Mouse (Mus musculus): ENCODE measurements around the gene Syne1. TPM values are rescaled to one million over a fixed set of nuclear protein-coding genes. Genes with fewer than 3 reads are reported as not detected.

Gene Syne1
- polyA plus RNA-seq, 1 experiment from 2014 or later, result 3.6 TPM

DNA sequence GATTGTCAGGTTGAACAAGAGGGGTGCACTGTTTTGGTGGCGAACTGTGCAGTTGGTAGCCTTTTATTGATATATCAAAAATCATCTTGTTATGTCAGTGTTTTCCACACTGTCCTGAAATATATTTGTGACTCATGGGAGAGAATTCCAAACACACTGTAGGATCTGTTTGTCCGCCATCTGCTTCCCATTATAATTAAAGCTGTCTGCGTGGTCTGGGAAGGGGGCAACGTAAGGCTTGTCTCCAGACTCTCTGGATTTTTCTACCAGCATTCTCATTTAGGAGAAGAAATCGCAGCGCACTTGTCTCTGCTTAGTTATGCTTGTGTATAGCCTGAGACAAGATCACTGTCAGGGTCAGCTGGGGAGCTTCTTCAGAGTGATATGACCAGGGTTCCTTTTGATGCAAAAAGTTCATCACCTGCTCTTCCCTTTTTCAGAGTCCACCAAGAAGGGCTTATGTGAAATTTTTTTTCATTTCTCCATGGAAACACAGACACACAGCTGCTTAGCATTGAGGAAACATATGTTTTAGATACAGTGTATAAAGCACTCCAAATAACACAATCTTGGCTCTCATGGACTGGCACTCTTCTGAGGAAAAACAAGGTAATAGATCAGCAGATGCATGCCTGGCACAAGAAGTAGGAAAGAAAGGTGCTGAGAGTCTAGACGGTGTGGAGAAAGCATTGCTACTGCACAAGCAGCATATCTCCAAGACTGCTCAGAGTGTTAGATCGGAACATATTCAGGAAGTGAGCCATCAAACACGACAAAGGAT is 316.4 kb downstream of the Syne1 start:
- H3K4me1 ChIP-seq (replicated peaks; ENCODE audit: control insufficient read depth, insufficient read depth), result no peaks in the 10 kb centered on the region
- no peak for TF ChIP-seq EP300 (optimal IDR thresholded peaks at IDR 0.05)
- no peak for TF ChIP-seq CTCF (IDR thresholded peaks at IDR 0.05; ENCODE audit: low read depth)
- H3K4me2 ChIP-seq (replicated peaks; ENCODE audit: low read depth), result no peak overlapping the region
- no peaks in the 10 kb centered on the region for H3K27me3 ChIP-seq (ENCODE audit: control insufficient read depth, insufficient read depth, low read length)
- no peak overlapping the region for H3K27ac ChIP-seq (replicated peaks)
- WGBS, result 69% methylated on average over 9 of the region's 9 CpGs
- H3K36me3 ChIP-seq (ENCODE audit: control insufficient read depth, insufficient read depth, low read length), result peaks cover 5% of the 10 kb centered on the region
- H3K9me3 ChIP-seq (ENCODE audit: control insufficient read depth, low read length), result no peaks in the 10 kb centered on the region
- H3K9ac ChIP-seq (ENCODE audit: low read length), result no peak overlapping the region
- ATAC-seq (ENCODE audit: low FRiP score, low TSS enrichment) (no peak), DNase-seq (ENCODE audit: low spot score) (no peak)
- H3K4me3 ChIP-seq (ENCODE audit: low read depth, low read length), result no peak overlapping the region

DNA sequence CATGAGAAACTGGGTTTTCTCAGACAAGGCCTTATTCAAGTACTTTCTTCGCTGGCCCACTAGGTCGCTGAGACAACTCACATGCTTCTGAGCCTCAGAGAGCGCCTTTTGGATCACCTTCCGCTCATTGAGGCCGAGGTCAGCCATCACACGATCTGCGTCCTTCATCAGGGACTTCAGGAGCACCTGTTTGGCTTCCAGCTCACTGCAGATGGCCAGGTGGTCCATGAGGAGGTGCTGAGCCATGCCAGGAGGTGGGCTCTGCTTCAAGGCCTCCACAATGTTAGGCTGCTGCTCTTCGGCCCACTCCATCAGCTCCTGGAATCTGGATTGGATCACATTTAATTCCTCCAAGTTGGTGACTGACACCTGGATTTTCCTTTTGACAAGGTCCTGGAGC is 322.2 kb downstream of the Syne1 start:
- Histone ChIP-seq H3K9ac (ENCODE audit: low read length) (no peak overlapping the region), H3K4me2 (replicated peaks; ENCODE audit: low read depth) (no peak overlapping the region), H3K27ac (replicated peaks) (no peak overlapping the region), H3K9me3 (ENCODE audit: control insufficient read depth, low read length) (no peaks in the 10 kb centered on the region), H3K4me3 (ENCODE audit: low read depth, low read length) (no peak overlapping the region), H3K27me3 (ENCODE audit: control insufficient read depth, insufficient read depth, low read length) (no peaks in the 10 kb centered on the region), H3K36me3 (ENCODE audit: control insufficient read depth, insufficient read depth, low read length) (peaks cover 3% of the 10 kb centered on the region; the same call in 1 of the 2 replicates), H3K4me1 (replicated peaks; ENCODE audit: control insufficient read depth, insufficient read depth) (no peaks in the 10 kb centered on the region)
- 90% methylated on average over 8 of the region's 8 CpGs for WGBS
- ATAC-seq (ENCODE audit: low FRiP score, low TSS enrichment) (no peak), DNase-seq (ENCODE audit: low spot score) (no peak)
- TF ChIP-seq CTCF (IDR thresholded peaks at IDR 0.05; ENCODE audit: low read depth), result no peak
- no peak for TF ChIP-seq EP300 (optimal IDR thresholded peaks at IDR 0.05)

DNA sequence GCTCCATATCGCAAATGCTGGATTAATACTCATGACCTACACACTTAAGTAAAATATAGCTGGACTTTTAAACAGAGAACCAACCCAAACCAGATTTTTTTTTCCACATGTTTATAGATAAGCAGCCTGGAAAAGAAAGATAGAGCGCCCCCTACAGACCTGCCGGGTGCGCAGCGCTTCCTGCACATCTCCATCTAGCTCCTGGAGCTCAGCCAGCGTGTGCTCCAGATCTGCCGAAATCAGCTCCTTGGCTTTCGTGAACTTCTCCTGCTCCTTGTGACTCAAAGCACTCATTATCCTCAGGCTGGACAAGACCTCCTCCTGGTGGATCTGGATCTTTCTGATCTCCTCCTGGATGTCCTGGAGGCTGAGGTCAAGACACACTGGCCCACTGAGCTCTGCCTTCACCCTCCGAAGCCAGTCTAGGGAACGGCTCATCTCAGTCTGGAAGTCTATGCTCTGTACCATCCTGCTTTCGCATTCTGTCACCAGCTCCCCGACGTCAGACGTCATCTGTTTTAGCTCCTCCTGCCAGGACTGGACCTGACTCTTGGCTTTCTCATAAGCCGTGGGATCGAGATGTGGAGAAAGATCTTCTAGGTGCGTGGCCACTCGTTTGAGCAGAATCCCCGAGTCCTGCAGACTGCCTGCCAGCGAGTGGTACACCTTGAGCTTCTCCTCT is 323.7 kb downstream of the Syne1 start:
- Histone ChIP-seq H3K9ac (ENCODE audit: low read length) (no peak overlapping the region), H3K4me1 (replicated peaks; ENCODE audit: control insufficient read depth, insufficient read depth) (no peaks in the 10 kb centered on the region), H3K4me3 (ENCODE audit: low read depth, low read length) (no peak overlapping the region), H3K27me3 (ENCODE audit: control insufficient read depth, insufficient read depth, low read length) (no peaks in the 10 kb centered on the region), H3K4me2 (replicated peaks; ENCODE audit: low read depth) (no peak overlapping the region), H3K36me3 (ENCODE audit: control insufficient read depth, insufficient read depth, low read length) (peaks cover 3% of the 10 kb centered on the region; the same call in 1 of the 2 replicates), H3K27ac (replicated peaks) (no peak overlapping the region), H3K9me3 (ENCODE audit: control insufficient read depth, low read length) (no peaks in the 10 kb centered on the region)
- DNase-seq (ENCODE audit: low spot score) (no peak), ATAC-seq (ENCODE audit: low FRiP score, low TSS enrichment) (no peak)
- WGBS, result 79% methylated on average over 20 of the region's 20 CpGs
- TF ChIP-seq CTCF (IDR thresholded peaks at IDR 0.05; ENCODE audit: low read depth) (peak; percentile 48), EP300 (optimal IDR thresholded peaks at IDR 0.05) (no peak)

DNA sequence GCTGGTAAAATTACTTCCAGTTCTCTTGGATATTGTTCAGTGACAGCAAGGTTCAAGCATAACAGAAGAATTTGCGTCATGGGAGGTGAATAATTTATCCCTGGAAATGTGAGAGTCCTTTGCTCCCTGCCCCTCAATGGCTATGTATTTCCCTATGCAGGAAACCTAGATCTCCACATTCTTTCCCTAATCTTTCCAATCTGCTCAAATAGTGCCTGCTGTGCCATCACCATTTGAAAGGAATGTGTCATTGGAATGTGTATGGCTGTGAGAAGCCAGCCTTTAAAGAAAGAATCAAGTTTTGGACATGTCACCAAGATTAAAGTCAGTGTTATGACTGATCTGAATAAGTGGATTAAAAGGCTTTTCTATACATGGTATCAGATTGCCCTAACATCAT is 335.3 kb downstream of the Syne1 start:
- Histone ChIP-seq H3K4me3 (ENCODE audit: low read depth, low read length) (no peak overlapping the region), H3K4me1 (replicated peaks; ENCODE audit: control insufficient read depth, insufficient read depth) (no peaks in the 10 kb centered on the region), H3K27ac (replicated peaks) (no peak overlapping the region), H3K36me3 (ENCODE audit: control insufficient read depth, insufficient read depth, low read length) (peaks cover 3% of the 10 kb centered on the region), H3K27me3 (ENCODE audit: control insufficient read depth, insufficient read depth, low read length) (no peaks in the 10 kb centered on the region), H3K4me2 (replicated peaks; ENCODE audit: low read depth) (no peak overlapping the region), H3K9me3 (ENCODE audit: control insufficient read depth, low read length) (no peaks in the 10 kb centered on the region), H3K9ac (ENCODE audit: low read length) (no peak overlapping the region)
- DNase-seq (ENCODE audit: low spot score), result no peak
- WGBS, result 44% methylated on average over 1 of the region's 1 CpGs
- ATAC-seq (ENCODE audit: low FRiP score, low TSS enrichment), result no peak
- no peak for TF ChIP-seq EP300 (optimal IDR thresholded peaks at IDR 0.05)
- TF ChIP-seq CTCF (IDR thresholded peaks at IDR 0.05; ENCODE audit: low read depth), result no peak

DNA sequence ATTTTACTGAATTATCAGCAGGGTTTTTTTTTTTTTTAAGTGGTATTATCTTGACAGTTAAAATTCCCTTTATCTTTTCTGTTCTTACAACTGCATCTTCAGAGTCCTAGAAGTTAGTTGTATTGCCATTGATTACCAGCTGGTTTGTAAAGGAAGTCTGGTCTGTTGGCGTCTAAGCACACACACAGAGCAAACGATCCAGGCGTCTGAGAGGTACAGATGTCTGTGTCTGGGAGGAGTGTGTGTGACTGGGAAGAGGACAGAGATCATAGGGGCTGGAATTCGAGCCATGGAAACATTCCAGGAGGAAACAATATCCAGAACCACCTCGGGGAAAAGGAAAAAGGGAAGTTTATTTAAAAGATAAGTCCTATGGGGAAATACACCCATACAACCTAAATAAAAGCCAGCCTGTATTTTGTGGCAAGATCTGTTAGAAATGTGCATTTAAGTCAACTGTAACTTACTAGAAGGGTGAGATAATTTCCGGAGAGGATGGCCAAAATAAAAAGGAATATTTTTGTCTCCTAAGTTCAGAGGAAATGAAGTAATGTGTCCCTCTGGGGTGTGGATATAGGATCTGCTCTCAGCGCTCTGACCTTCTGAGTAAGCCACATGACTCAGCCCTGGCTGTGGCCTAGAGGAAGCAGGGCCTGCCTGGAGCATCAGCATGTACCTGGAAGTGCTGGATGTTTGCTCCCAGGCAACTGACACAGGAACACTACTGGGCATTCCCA is 343.2 kb downstream of the Syne1 start:
- H3K4me2 ChIP-seq (replicated peaks; ENCODE audit: low read depth), result no peak overlapping the region
- no peaks in the 10 kb centered on the region for H3K27me3 ChIP-seq (ENCODE audit: control insufficient read depth, insufficient read depth, low read length)
- no peak overlapping the region for H3K4me3 ChIP-seq (ENCODE audit: low read depth, low read length)
- no peaks in the 10 kb centered on the region for H3K9me3 ChIP-seq (ENCODE audit: control insufficient read depth, low read length)
- H3K9ac ChIP-seq (ENCODE audit: low read length), result no peak overlapping the region
- peaks cover 11% of the 10 kb centered on the region for H3K36me3 ChIP-seq (ENCODE audit: control insufficient read depth, insufficient read depth, low read length)
- TF ChIP-seq EP300 (optimal IDR thresholded peaks at IDR 0.05) (no peak), CTCF (IDR thresholded peaks at IDR 0.05; ENCODE audit: low read depth) (no peak)
- ATAC-seq (ENCODE audit: low FRiP score, low TSS enrichment), result peak; percentile 85
- no peaks in the 10 kb centered on the region for H3K4me1 ChIP-seq (replicated peaks; ENCODE audit: control insufficient read depth, insufficient read depth)
- WGBS, result 21% methylated on average over 7 of the region's 7 CpGs
- no peak for DNase-seq (ENCODE audit: low spot score)
- H3K27ac ChIP-seq (replicated peaks), result 0 out of 2 replicates have a peak overlapping the region, but pooled peaks have one; percentile 24
